Mouse (Mus musculus): ENCODE data around the gene Prps1l3.

Gene Prps1l3

GRCm38 (mm10) chr12:57243671-57244495, 13.7 kb downstream of the Prps1l3 start:
- no peak for DNase-seq (ENCODE audit: low spot score in 2 of 2)

GRCm38 (mm10) chr12:57258572-57258971, 28.4 kb downstream of the Prps1l3 start:
- DNase-seq (ENCODE audit: low spot score in 2 of 2): no peak

- DNase-seq (ENCODE audit: low spot score in 2 of 2): no peak
Measured at GRCm38 (mm10) chr12:57275456-57275855, 45.2 kb downstream of the Prps1l3 start.

- no peak for DNase-seq (ENCODE audit: low spot score in 2 of 2)
Measured at GRCm38 (mm10) chr12:57281155-57282114, 51.2 kb downstream of the Prps1l3 start.

- DNase-seq (ENCODE audit: low spot score in 2 of 2): no peak
Measured at GRCm38 (mm10) chr12:57285303-57286059, 55.3 kb downstream of the Prps1l3 start.
